Mouse (Mus musculus): ENCODE data around the gene Atp11a. TPM values are rescaled to one million over a fixed set of nuclear protein-coding genes. Genes with fewer than 3 reads are reported as not detected.

Atp11a gene
- polyA plus RNA-seq, 1 experiment from 2014 or later, result 8.9 TPM

DNA sequence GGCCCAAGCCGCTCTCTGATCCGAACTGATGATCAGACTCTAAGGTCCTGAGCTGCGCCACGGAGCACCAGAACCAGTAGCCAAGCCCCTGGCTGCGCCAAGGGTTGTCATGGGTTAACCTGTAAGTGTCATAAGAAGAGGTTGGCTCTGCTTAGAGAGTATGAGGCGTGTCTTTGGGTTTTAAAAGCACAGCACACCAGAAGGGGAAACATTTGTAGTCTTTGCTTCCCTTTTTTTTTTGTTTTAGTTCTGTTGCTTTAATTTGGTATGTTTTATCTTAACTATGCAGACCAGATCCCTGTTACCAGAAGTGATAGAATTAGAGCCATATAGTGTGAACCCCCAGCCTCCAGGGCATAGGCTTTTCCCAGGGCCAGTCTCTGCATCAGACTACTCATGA, 123.3 kb downstream of the Atp11a start:
- Histone ChIP-seq H3K9me3 (ENCODE audit: control insufficient read depth, low read length) (no peaks in the 10 kb centered on the region), H3K4me3 (ENCODE audit: low read length) (no peak overlapping the region), H3K36me3 (ENCODE audit: control insufficient read depth, insufficient read depth, low read length) (no peaks in the 10 kb centered on the region), H3K27me3 (replicated peaks; ENCODE audit: control insufficient read depth, insufficient read depth, low read length) (no peaks in the 10 kb centered on the region), H3K4me2 (ENCODE audit: low read length) (no peak overlapping the region), H3K27ac (ENCODE audit: low read depth, low read length) (no peak overlapping the region), H3K4me1 (ENCODE audit: control insufficient read depth, insufficient read depth, low read depth, low read length) (no peaks in the 10 kb centered on the region; the same call in 1 of the 2 replicates), H3K9ac (ENCODE audit: low read depth, low read length) (no peak overlapping the region)
- ATAC-seq, result no peak
- 91% methylated on average over 6 of the region's 6 CpGs for WGBS

GRCm38 (mm10) chr8:12883051-12884004, 126.5 kb downstream of the Atp11a start:
- 82% methylated on average over 21 of the region's 21 CpGs for WGBS
- no peaks in the 10 kb centered on the region for H3K4me1 ChIP-seq (ENCODE audit: control insufficient read depth, insufficient read depth, low read depth, low read length)
- no peak overlapping the region for H3K4me3 ChIP-seq (ENCODE audit: low read length)
- H3K9me3 ChIP-seq (ENCODE audit: control insufficient read depth, low read length), result no peaks in the 10 kb centered on the region
- ATAC-seq, result no peak
- H3K27ac ChIP-seq (ENCODE audit: low read depth, low read length), result no peak overlapping the region
- no peak overlapping the region for H3K9ac ChIP-seq (ENCODE audit: low read depth, low read length)
- no peaks in the 10 kb centered on the region for H3K27me3 ChIP-seq (replicated peaks; ENCODE audit: control insufficient read depth, insufficient read depth, low read length)
- H3K4me2 ChIP-seq (ENCODE audit: low read length), result no peak overlapping the region
- H3K36me3 ChIP-seq (ENCODE audit: control insufficient read depth, insufficient read depth, low read length), result no peaks in the 10 kb centered on the region

DNA sequence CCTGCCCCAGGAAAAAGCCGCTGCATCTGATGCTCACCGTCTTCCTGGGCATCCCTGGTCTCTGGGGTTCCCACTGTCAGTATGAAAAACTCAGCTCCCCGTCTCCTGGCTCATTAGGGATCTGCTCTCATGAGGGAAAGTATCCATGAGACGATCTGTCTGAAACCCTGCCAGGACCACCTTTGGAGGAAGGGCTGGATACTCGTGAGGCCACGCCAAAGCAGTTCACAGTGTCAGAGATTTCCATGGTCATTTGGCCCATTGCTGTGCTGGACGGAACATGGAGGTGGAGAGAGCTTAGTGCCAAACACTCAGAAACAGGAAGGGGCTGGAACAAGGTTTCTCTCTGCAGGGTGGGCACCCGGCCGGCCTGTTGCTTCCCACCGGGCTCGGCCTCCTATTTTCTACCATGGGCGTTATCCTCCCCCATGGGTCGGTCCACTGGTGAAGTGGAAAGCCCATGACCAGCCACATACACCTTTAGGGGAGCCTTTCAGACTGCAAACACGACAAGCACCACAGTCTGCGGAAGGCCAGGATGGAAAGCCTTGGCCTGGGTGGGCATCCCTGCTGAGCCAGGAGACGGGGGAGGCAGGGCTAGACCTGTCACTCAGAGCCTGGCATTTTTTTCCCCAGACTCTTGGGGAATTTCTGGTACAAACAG, 131.1 kb downstream of the Atp11a start:
- H3K9me3 ChIP-seq (ENCODE audit: control insufficient read depth, low read length), result no peaks in the 10 kb centered on the region
- ATAC-seq, result no peak; the same call in 1 of the 2 replicates

GRCm38 (mm10) chr8:12889046-12889598, 132.3 kb downstream of the Atp11a start:
- Histone ChIP-seq H3K9me3 (ENCODE audit: control insufficient read depth, low read length) (no peaks in the 10 kb centered on the region), H3K4me1 (ENCODE audit: control insufficient read depth, insufficient read depth, low read depth, low read length) (peaks cover 3% of the 10 kb centered on the region; the same call in 1 of the 2 replicates), H3K4me2 (ENCODE audit: low read length) (no peak overlapping the region), H3K27me3 (replicated peaks; ENCODE audit: control insufficient read depth, insufficient read depth, low read length) (no peaks in the 10 kb centered on the region), H3K4me3 (ENCODE audit: low read length) (no peak overlapping the region), H3K9ac (ENCODE audit: low read depth, low read length) (no peak overlapping the region), H3K27ac (ENCODE audit: low read depth, low read length) (no peak overlapping the region), H3K36me3 (ENCODE audit: control insufficient read depth, insufficient read depth, low read length) (no peaks in the 10 kb centered on the region)
- peak; percentile 43; the same call in 1 of the 2 replicates for ATAC-seq
- 73% methylated on average over 11 of the region's 11 CpGs for WGBS

More for the DNA sequence above, 131.1 kb downstream of the Atp11a start:
- peaks cover 3% of the 10 kb centered on the region; the same call in 1 of the 2 replicates for H3K4me1 ChIP-seq (ENCODE audit: control insufficient read depth, insufficient read depth, low read depth, low read length)
- H3K36me3 ChIP-seq (ENCODE audit: control insufficient read depth, insufficient read depth, low read length), result no peaks in the 10 kb centered on the region
- H3K27me3 ChIP-seq (replicated peaks; ENCODE audit: control insufficient read depth, insufficient read depth, low read length), result no peaks in the 10 kb centered on the region
- no peak overlapping the region for H3K9ac ChIP-seq (ENCODE audit: low read depth, low read length)
- 78% methylated on average over 16 of the region's 16 CpGs for WGBS
- no peak overlapping the region for H3K4me3 ChIP-seq (ENCODE audit: low read length)
- H3K27ac ChIP-seq (ENCODE audit: low read depth, low read length), result no peak overlapping the region
- no peak overlapping the region for H3K4me2 ChIP-seq (ENCODE audit: low read length)

- Histone ChIP-seq H3K27ac (ENCODE audit: low read depth, low read length) (no peak overlapping the region), H3K36me3 (ENCODE audit: control insufficient read depth, insufficient read depth, low read length) (no peaks in the 10 kb centered on the region), H3K4me3 (ENCODE audit: low read length) (no peak overlapping the region), H3K4me1 (ENCODE audit: control insufficient read depth, insufficient read depth, low read depth, low read length) (peaks cover 3% of the 10 kb centered on the region; the same call in 1 of the 2 replicates), H3K27me3 (replicated peaks; ENCODE audit: control insufficient read depth, insufficient read depth, low read length) (no peaks in the 10 kb centered on the region), H3K9ac (ENCODE audit: low read depth, low read length) (no peak overlapping the region), H3K4me2 (ENCODE audit: low read length) (no peak overlapping the region), H3K9me3 (ENCODE audit: control insufficient read depth, low read length) (no peaks in the 10 kb centered on the region)
- no peak for ATAC-seq
- 87% methylated on average over 5 of the region's 5 CpGs for WGBS
Observed at GRCm38 (mm10) chr8:12892882-12893446, 136.2 kb downstream of the Atp11a start.

- no peak for ATAC-seq
Observed at GRCm38 (mm10) chr8:12893797-12894578, 137.2 kb downstream of the Atp11a start.

DNA sequence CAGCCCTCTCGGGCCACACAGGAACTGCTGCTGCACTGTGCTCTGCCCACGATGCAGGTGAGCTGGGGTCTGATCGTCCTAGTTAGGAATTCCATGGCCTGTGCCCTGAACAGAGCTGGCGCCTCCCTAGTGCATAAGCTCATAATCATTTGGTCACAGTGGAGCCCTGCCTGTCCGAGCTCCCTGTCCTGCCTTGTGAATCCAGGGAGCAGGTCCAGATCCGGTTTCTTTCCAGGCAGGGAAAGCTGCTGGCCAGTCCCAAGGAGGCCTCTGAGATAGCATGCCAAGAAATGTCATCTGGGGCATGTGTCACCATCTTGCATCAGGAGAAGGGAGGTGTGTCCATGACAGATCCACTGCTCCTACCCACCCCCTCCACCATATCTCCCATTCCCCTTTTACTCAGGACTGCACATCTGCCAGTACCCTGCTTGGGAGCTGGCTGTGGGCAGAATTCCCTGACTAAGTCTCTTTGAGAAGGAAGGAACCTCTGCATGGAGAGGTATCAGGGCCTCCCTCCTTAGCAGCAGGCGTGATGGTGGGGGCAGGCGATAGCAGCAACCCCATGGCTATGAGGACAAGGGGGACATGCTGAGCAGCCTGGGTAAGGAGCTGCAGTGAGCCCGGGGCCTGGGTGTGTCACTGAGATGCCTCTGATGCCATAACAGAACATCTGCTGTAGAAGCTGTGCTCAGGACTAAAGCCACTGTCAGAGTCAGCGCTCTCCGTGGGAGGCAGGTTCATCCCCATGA, 138.1 kb downstream of the Atp11a start:
- Histone ChIP-seq H3K4me1 (ENCODE audit: control insufficient read depth, insufficient read depth, low read depth, low read length) (no peaks in the 10 kb centered on the region; the same call in 1 of the 2 replicates), H3K27ac (ENCODE audit: low read depth, low read length) (no peak overlapping the region), H3K27me3 (replicated peaks; ENCODE audit: control insufficient read depth, insufficient read depth, low read length) (no peaks in the 10 kb centered on the region), H3K4me2 (ENCODE audit: low read length) (no peak overlapping the region), H3K9ac (ENCODE audit: low read depth, low read length) (no peak overlapping the region; the same call in 1 of the 2 replicates), H3K36me3 (ENCODE audit: control insufficient read depth, insufficient read depth, low read length) (no peaks in the 10 kb centered on the region), H3K9me3 (ENCODE audit: control insufficient read depth, low read length) (no peaks in the 10 kb centered on the region), H3K4me3 (ENCODE audit: low read length) (no peak overlapping the region)
- ATAC-seq, result no peak
- WGBS, result 79% methylated on average over 11 of the region's 11 CpGs

More at GRCm38 (mm10) chr8:12893797-12894578, 137.2 kb downstream of the Atp11a start:
- Histone ChIP-seq H3K9me3 (ENCODE audit: control insufficient read depth, low read length) (no peaks in the 10 kb centered on the region), H3K27ac (ENCODE audit: low read depth, low read length) (no peak overlapping the region), H3K9ac (ENCODE audit: low read depth, low read length) (no peak overlapping the region), H3K4me1 (ENCODE audit: control insufficient read depth, insufficient read depth, low read depth, low read length) (peaks cover 3% of the 10 kb centered on the region; the same call in 1 of the 2 replicates), H3K36me3 (ENCODE audit: control insufficient read depth, insufficient read depth, low read length) (no peaks in the 10 kb centered on the region), H3K4me2 (ENCODE audit: low read length) (no peak overlapping the region), H3K27me3 (replicated peaks; ENCODE audit: control insufficient read depth, insufficient read depth, low read length) (no peaks in the 10 kb centered on the region), H3K4me3 (ENCODE audit: low read length) (no peak overlapping the region)
- WGBS, result 84% methylated on average over 12 of the region's 12 CpGs
